Mouse (Mus musculus) stomach, embryonic 14.5 days (tissue): ENCODE measurements around the gene Aif1. TPM values are rescaled to one million over a fixed set of nuclear protein-coding genes. Genes with fewer than 3 reads are reported as not detected.
A peak's percentile ranks its signal among the peaks of the same experiment; 100 is the strongest.

ENCODE experiments used
- ATAC-seq: fragments of 200-750 bp; cut with Nextera tagmentation; 2 replicates; pipeline ENCODE4 v1.8.0; 2017; ENCODE audit warnings: low read depth, moderate TSS enrichment; ENCODE audit not compliant: insufficient number of reproducible peaks, insufficient read depth, low FRiP score
- H3K27ac ChIP-seq: fragments of 300-500 bp; sonication (generic); 2 replicates; pipeline ENCODE4 v1.5.1; 2014; ENCODE audit warnings: mild to moderate bottlenecking, low read length, moderate library complexity, mixed read lengths
- H3K27me3 ChIP-seq: fragments of 300-500 bp; sonication (generic); 2 replicates; pipeline ENCODE4 v1.6.1; 2014; ENCODE audit warnings: low read length, control low read depth, mixed read lengths; ENCODE audit not compliant: control insufficient read depth, insufficient read depth
- H3K36me3 ChIP-seq: fragments of 300-500 bp; sonication (generic); 2 replicates; pipeline ENCODE4 v1.6.1; 2014; ENCODE audit warnings: mild to moderate bottlenecking, control low read depth, low read length, moderate library complexity, mixed read lengths; ENCODE audit not compliant: control insufficient read depth, insufficient read depth
- H3K4me1 ChIP-seq: fragments of 300-500 bp; sonication (generic); 2 replicates; pipeline ENCODE4 v1.6.1; 2014; ENCODE audit warnings: low read length, control low read depth, mixed read lengths; ENCODE audit not compliant: control insufficient read depth, insufficient read depth
- H3K4me2 ChIP-seq: fragments of 300-500 bp; sonication (generic); replicated peaks from 2 replicates; pipeline ENCODE4 v1.6.1; 2014; ENCODE audit warnings: low read depth, low read length, control low read depth
- H3K4me3 ChIP-seq: fragments of 300-500 bp; sonication (generic); 2 replicates; pipeline ENCODE4 v1.5.1; 2014; ENCODE audit warnings: low read depth, low read length, control low read depth
- H3K9ac ChIP-seq: fragments of 300-500 bp; sonication (generic); replicated peaks from 2 replicates; pipeline ENCODE4 v1.6.1; 2014; ENCODE audit warnings: low read depth, mild to moderate bottlenecking, control low read depth, low read length, moderate library complexity, mixed read lengths
- H3K9me3 ChIP-seq: fragments of 300-500 bp; sonication (generic); 2 replicates; pipeline ENCODE4 v1.6.1; 2016; ENCODE audit warnings: low read depth, low read length, control low read depth; ENCODE audit not compliant: control insufficient read depth
- WGBS: fragments of 180-500 bp; shearing (Covaris S2); extraction: QIAGEN DNeasy Blood & Tissue Kit; methylation state at CpG from one replicate; pipeline ENCODE4 v1.1.7; 2014; 5-methylcytosine and 5-hydroxymethylcytosine counted together
- polyA plus RNA-seq: library from polyadenylated mRNA; unstranded; fragments of >200 nt; fragmentation: Nextera tagmentation; extraction: Ambion mirVana; gene quantifications from 2 replicates; pipeline ENCODE4 v1.2.1, GENCODE M21; 2014

Gene Aif1
- polyA plus RNA-seq, 1 experiment from 2014 or later, result 19.6 TPM

GRCm38 (mm10) chr17:35166352-35167035, 9.4 kb downstream of the Aif1 start:
- WGBS, result 65% methylated on average over 8 of the region's 8 CpGs

GRCm38 (mm10) chr17:35165451-35166155, 10.3 kb downstream of the Aif1 start:
- no peak for ATAC-seq
- Histone ChIP-seq H3K9ac (0 out of 2 replicates have a peak overlapping the region, but pooled peaks have one; percentile 41), H3K4me1 (peaks cover 18% of the 10 kb centered on the region), H3K4me3 (peak overlapping the region; percentile 99), H3K36me3 (peaks cover 18% of the 10 kb centered on the region), H3K27me3 (no peaks in the 10 kb centered on the region), H3K9me3 (no peaks in the 10 kb centered on the region), H3K27ac (peak overlapping the region; percentile 96), H3K4me2 (peak overlapping the region; percentile 56)
- WGBS, result 19% methylated on average over 12 of the region's 12 CpGs

More at GRCm38 (mm10) chr17:35166352-35167035, 9.4 kb downstream of the Aif1 start:
- no peak overlapping the region for H3K27ac ChIP-seq
- peaks cover 9% of the 10 kb centered on the region for H3K36me3 ChIP-seq
- ATAC-seq, result no peak
- peak overlapping the region; percentile 56 for H3K4me2 ChIP-seq
- no peaks in the 10 kb centered on the region for H3K27me3 ChIP-seq
- H3K9ac ChIP-seq, result no peak overlapping the region
- 0 out of 2 replicates have a peak overlapping the region, but pooled peaks have one; percentile 99 for H3K4me3 ChIP-seq
- peaks cover 18% of the 10 kb centered on the region for H3K4me1 ChIP-seq
- no peaks in the 10 kb centered on the region for H3K9me3 ChIP-seq

GRCm38 (mm10) chr17:35164568-35165450, 11.1 kb downstream of the Aif1 start, which contains the start of gene Prrc2a:
Prrc2a (minus strand) TSS chr17:35164897.
- ATAC-seq, result peak; percentile 97
- H3K27ac ChIP-seq, result peak within 1 kb of the TSS; percentile 96
- peak within 1 kb of the TSS; percentile 99 for H3K4me3 ChIP-seq
- peaks cover 26% of the 10 kb centered on the region for H3K36me3 ChIP-seq
- H3K27me3 ChIP-seq, result no peaks in the 10 kb centered on the region
- H3K4me2 ChIP-seq, result peak within 1 kb of the TSS; percentile 59
- H3K4me1 ChIP-seq, result peaks cover 18% of the 10 kb centered on the region
- WGBS, result under 1% methylated on average over 66 of the region's 89 CpGs
- peak within 1 kb of the TSS; percentile 100 for H3K9ac ChIP-seq
- H3K9me3 ChIP-seq, result no peaks in the 10 kb centered on the region

GRCm38 (mm10) chr17:35164218-35164567, 11.7 kb downstream of the Aif1 start:
- Histone ChIP-seq H3K4me1 (peaks cover 18% of the 10 kb centered on the region), H3K9ac (peak overlapping the region; percentile 100), H3K4me2 (peak overlapping the region; percentile 59), H3K9me3 (no peaks in the 10 kb centered on the region), H3K27ac (peak overlapping the region; percentile 95), H3K27me3 (no peaks in the 10 kb centered on the region), H3K4me3 (peak overlapping the region; percentile 99), H3K36me3 (peaks cover 32% of the 10 kb centered on the region)
- no peak for ATAC-seq
- under 1% methylated on average over 21 of the region's 28 CpGs for WGBS

- no peak for ATAC-seq
- Histone ChIP-seq H3K4me2 (peak overlapping the region; percentile 59), H3K36me3 (peaks cover 39% of the 10 kb centered on the region), H3K4me1 (peaks cover 18% of the 10 kb centered on the region), H3K27me3 (no peaks in the 10 kb centered on the region), H3K9ac (peak overlapping the region; percentile 100), H3K27ac (peak overlapping the region; percentile 95), H3K9me3 (no peaks in the 10 kb centered on the region), H3K4me3 (peak overlapping the region; percentile 99)
- WGBS, result 10% methylated on average over 8 of the region's 8 CpGs
Measured at GRCm38 (mm10) chr17:35163326-35164081, 12.4 kb downstream of the Aif1 start.

GRCm38 (mm10) chr17:35162730-35163129, 13.1 kb downstream of the Aif1 start:
- 36% methylated on average over 12 of the region's 12 CpGs for WGBS
- H3K4me1 ChIP-seq, result peaks cover 18% of the 10 kb centered on the region
- H3K9ac ChIP-seq, result peak overlapping the region; percentile 100
- no peak for ATAC-seq
- peak overlapping the region; percentile 59 for H3K4me2 ChIP-seq
- no peaks in the 10 kb centered on the region for H3K27me3 ChIP-seq
- no peaks in the 10 kb centered on the region for H3K9me3 ChIP-seq
- H3K36me3 ChIP-seq, result peaks cover 46% of the 10 kb centered on the region
- no peak overlapping the region for H3K27ac ChIP-seq
- peak overlapping the region; percentile 99 for H3K4me3 ChIP-seq

- H3K27me3 ChIP-seq, result no peaks in the 10 kb centered on the region
- H3K4me3 ChIP-seq, result peak overlapping the region; percentile 99; the same call in 1 of the 2 replicates
- no peak overlapping the region for H3K27ac ChIP-seq
- H3K9ac ChIP-seq, result no peak overlapping the region
- peaks cover 52% of the 10 kb centered on the region for H3K36me3 ChIP-seq
- H3K4me2 ChIP-seq, result peak overlapping the region; percentile 59
- no peaks in the 10 kb centered on the region for H3K9me3 ChIP-seq
- ATAC-seq, result no peak
- H3K4me1 ChIP-seq, result peaks cover 18% of the 10 kb centered on the region
- 71% methylated on average over 14 of the region's 14 CpGs for WGBS
Measured at GRCm38 (mm10) chr17:35162121-35162520, 13.7 kb downstream of the Aif1 start.
